ENCODE assay signal across 11 mouse cellular contexts in genomic region chr7:19751070-19751383, GRCm38 (mm10). TPM values are rescaled to one million over a fixed set of nuclear protein-coding genes. Genes with fewer than 3 reads are reported as not detected.
A peak's percentile ranks its signal among the peaks of the same experiment; 100 is the strongest.
DNase-seq lines count a peak whose midpoint lies in the region; ATAC-seq and TF ChIP-seq lines count a peak whose summit lies in the region.
"Had no signal": no experiment of that assay in that cellular context is flagged by ENCODE, and none has a peak within 500 bp of the region (broad histone marks: within the 10 kb centered on the region; RNA-seq: fewer than 3 reads in every experiment).

No protein-coding gene starts in this region.

- H3K9ac ChIP-seq in forebrain, embryonic 13.5 days = no peak overlapping the region
- no peak overlapping the region for H3K9ac ChIP-seq in forebrain, embryonic 12.5 days
- no peak overlapping the region for H3K9ac ChIP-seq in liver, adult 2 months (ENCODE audit: low read depth, low read length)
- H3K9ac ChIP-seq in liver, embryonic 12.5 days = no peak overlapping the region

- H3K4me1 ChIP-seq in forebrain, embryonic 13.5 days = peaks cover 32% of the 10 kb centered on the region
- peaks cover 33% of the 10 kb centered on the region for H3K4me1 ChIP-seq in forebrain, embryonic 12.5 days
- H3K4me1 ChIP-seq in liver, adult 2 months (ENCODE audit: control insufficient read depth, insufficient read depth, low read length) = peaks cover 16% of the 10 kb centered on the region
- H3K4me1 ChIP-seq in liver, embryonic 12.5 days = peaks cover 53% of the 10 kb centered on the region
- peaks cover 41% of the 10 kb centered on the region for H3K4me1 ChIP-seq in embryonic facial prominence, embryonic 10.5 days

- 64% methylated on average over 4 of the region's 4 CpGs for WGBS in forebrain, embryonic 13.5 days
- WGBS in forebrain, embryonic 12.5 days = 48% methylated on average over 4 of the region's 4 CpGs
- WGBS in liver, adult 2 months = 43% methylated on average over 4 of the region's 4 CpGs
- WGBS in liver, embryonic 12.5 days (ENCODE audit: insufficient replicate concordance) = 19% methylated on average over 4 of the region's 4 CpGs
- WGBS in embryonic facial prominence, embryonic 10.5 days = 65% methylated on average over 4 of the region's 4 CpGs

- H3K36me3 ChIP-seq in forebrain, embryonic 13.5 days (ENCODE audit: poor library complexity, severe bottlenecking) = no peaks in the 10 kb centered on the region
- H3K36me3 ChIP-seq in forebrain, embryonic 12.5 days (replicated peaks) = no peaks in the 10 kb centered on the region
- H3K36me3 ChIP-seq in liver, adult 2 months (ENCODE audit: control insufficient read depth, insufficient read depth, low read length) = no peaks in the 10 kb centered on the region
- no peaks in the 10 kb centered on the region for H3K36me3 ChIP-seq in liver, embryonic 12.5 days
- peaks cover 2% of the 10 kb centered on the region; the same call in 1 of the 2 replicates for H3K36me3 ChIP-seq in embryonic facial prominence, embryonic 10.5 days (replicated peaks)

- 0 out of 2 replicates have a peak overlapping the region, but pooled peaks have one; percentile 79 for H3K4me2 ChIP-seq in forebrain, embryonic 13.5 days
- no peak overlapping the region for H3K4me2 ChIP-seq in forebrain, embryonic 12.5 days
- H3K4me2 ChIP-seq in liver, embryonic 12.5 days = no peak overlapping the region

- no peak for ATAC-seq in forebrain, embryonic 13.5 days
- no peak for ATAC-seq in forebrain, embryonic 12.5 days (ENCODE audit: low FRiP score)
- ATAC-seq in liver, embryonic 12.5 days = no peak
- ATAC-seq in activated CD4-positive, CD25-positive, alpha-beta regulatory T cell, adult 4 months = no peak
- ATAC-seq in megakaryocyte-erythroid progenitor cell, adult 5-6 weeks (replicated peaks; ENCODE audit: low FRiP score, low TSS enrichment, poor library complexity, severe bottlenecking) = no peak

- no peaks in the 10 kb centered on the region; the same call in 1 of the 2 replicates for H3K27me3 ChIP-seq in forebrain, embryonic 13.5 days
- H3K27me3 ChIP-seq in forebrain, embryonic 12.5 days = no peaks in the 10 kb centered on the region
- H3K27me3 ChIP-seq in liver, adult 2 months (ENCODE audit: control insufficient read depth, insufficient read depth, low read length) = no peaks in the 10 kb centered on the region
- H3K27me3 ChIP-seq in liver, embryonic 12.5 days (replicated peaks) = peaks cover 10% of the 10 kb centered on the region
- H3K27me3 ChIP-seq in embryonic facial prominence, embryonic 10.5 days (replicated peaks; ENCODE audit: low read depth, poor library complexity, severe bottlenecking) = no peaks in the 10 kb centered on the region

- no peak overlapping the region for H3K27ac ChIP-seq in forebrain, embryonic 13.5 days
- no peak overlapping the region for H3K27ac ChIP-seq in forebrain, embryonic 12.5 days
- H3K27ac ChIP-seq in liver, adult 2 months (replicated peaks; ENCODE audit: insufficient read depth, low read depth, low read length) = peak overlapping the region; percentile 84
- H3K27ac ChIP-seq in liver, embryonic 12.5 days = no peak overlapping the region; the same call in 1 of the 2 replicates
- no peak overlapping the region; the same call in 1 of the 2 replicates for H3K27ac ChIP-seq in embryonic facial prominence, embryonic 10.5 days (replicated peaks)

- peaks cover 14% of the 10 kb centered on the region; the same call in 1 of the 2 replicates for H3K79me2 ChIP-seq in liver, adult 2 months (ENCODE audit: control insufficient read depth, insufficient read depth, low read length)

- H3K4me3 ChIP-seq in forebrain, embryonic 13.5 days = no peak overlapping the region
- no peak overlapping the region for H3K4me3 ChIP-seq in forebrain, embryonic 12.5 days (replicated peaks)
- no peak overlapping the region for H3K4me3 ChIP-seq in liver, adult 2 months (ENCODE audit: insufficient read depth, low read depth, low read length)
- no peak overlapping the region for H3K4me3 ChIP-seq in liver, embryonic 12.5 days
- H3K4me3 ChIP-seq in embryonic facial prominence, embryonic 10.5 days = peak overlapping the region; percentile 79; the same call in 1 of the 2 replicates

- no peak for TF ChIP-seq POLR2A in liver, adult 2 months (IDR thresholded peaks at IDR 0.05; ENCODE audit: extremely low read depth, insufficient read depth, low read length)

- TF ChIP-seq CTCF in liver, adult 2 months (IDR thresholded peaks at IDR 0.05; ENCODE audit: low read depth, low read length) = no peak

- DNase-seq in liver, adult 2 months (ENCODE audit: extremely low read depth, low read depth, low spot score) = peak; percentile 8
- DNase-seq in embryonic facial prominence, embryonic 10.5 days (ENCODE audit: low spot score) = no peak
- DNase-seq in lung, postnatal 14 days = peak; percentile 31
- DNase-seq: cerebellum, adult 11 months had no signal

- no peaks in the 10 kb centered on the region for H3K9me3 ChIP-seq in forebrain, embryonic 13.5 days (replicated peaks)
- H3K9me3 ChIP-seq in forebrain, embryonic 12.5 days = no peaks in the 10 kb centered on the region
- no peaks in the 10 kb centered on the region for H3K9me3 ChIP-seq in liver, embryonic 12.5 days (replicated peaks)
- no peaks in the 10 kb centered on the region for H3K9me3 ChIP-seq in embryonic facial prominence, embryonic 10.5 days

RNA-seq across cellular contexts. Expression of gene Nectin2, which starts 0.7 kb away (rescaled TPM):
- 34.6 and 38.0 TPM in 2 replicates for polyA plus RNA-seq in forebrain, embryonic 13.5 days (2015; fragmentation: Nextera tagmentation; extraction: Ambion mirVana)
- polyA plus RNA-seq in forebrain, embryonic 12.5 days (2016; fragmentation: Nextera tagmentation; extraction: Ambion mirVana) = 45.9 and 47.3 TPM in 2 replicates
- total RNA-seq in liver, adult 2 months (2014; rRNA removed) = 17.8 and 18.9 TPM in 2 replicates
- polyA plus RNA-seq in liver, adult 2 months (2012; rRNA removed) = 57.4 and 68.7 TPM in 2 replicates
- 31.9 and 34.4 TPM in 2 replicates for polyA plus RNA-seq in liver, embryonic 12.5 days (2016; fragmentation: Nextera tagmentation; extraction: Ambion mirVana)
- polyA plus RNA-seq in embryonic facial prominence, embryonic 10.5 days (2016; fragmentation: Nextera tagmentation; extraction: Ambion mirVana) = 110 TPM in 2 replicates
- polyA plus RNA-seq in activated CD4-positive, CD25-positive, alpha-beta regulatory T cell, adult 4 months (2017; shearing (Covaris generic)) = under 1 TPM in 1 of 2 experiments, not detected in 1; 0.56 TPM
- 2.2 and 6.0 TPM in 2 replicates for total RNA-seq in megakaryocyte-erythroid progenitor cell, adult 5-6 weeks (2014; fragmentation: Nextera tagmentation)
- total RNA-seq in megakaryocyte-erythroid progenitor cell, adult 5-6 weeks (2017) = 3.9 and 12.3 TPM in 2 replicates

RNA-seq across cellular contexts. Expression of gene Bcam, which starts 19.8 kb away (rescaled TPM):
- 4.4 and 5.7 TPM in 2 replicates for polyA plus RNA-seq in forebrain, embryonic 13.5 days (2015; fragmentation: Nextera tagmentation; extraction: Ambion mirVana)
- 8.9 and 10.9 TPM in 2 replicates for polyA plus RNA-seq in forebrain, embryonic 12.5 days (2016; fragmentation: Nextera tagmentation; extraction: Ambion mirVana)
- total RNA-seq in liver, adult 2 months (2014; rRNA removed) = 2.3 and 2.5 TPM in 2 replicates
- 4.8 and 5.4 TPM in 2 replicates for polyA plus RNA-seq in liver, adult 2 months (2012; rRNA removed)
- 11.1 and 11.3 TPM in 2 replicates for polyA plus RNA-seq in liver, embryonic 12.5 days (2016; fragmentation: Nextera tagmentation; extraction: Ambion mirVana)
- polyA plus RNA-seq in embryonic facial prominence, embryonic 10.5 days (2016; fragmentation: Nextera tagmentation; extraction: Ambion mirVana) = 68.3 and 79.4 TPM in 2 replicates
- polyA plus RNA-seq in activated CD4-positive, CD25-positive, alpha-beta regulatory T cell, adult 4 months (2017; shearing (Covaris generic)) = 1 to 10 TPM; 1.4 to 1.6 TPM
- 5.3 TPM in 1 of 2 replicates, not detected in the other for total RNA-seq in megakaryocyte-erythroid progenitor cell, adult 5-6 weeks (2014; fragmentation: Nextera tagmentation)
- total RNA-seq in megakaryocyte-erythroid progenitor cell, adult 5-6 weeks (2017) = 0.08 TPM in 1 of 2 replicates, not detected in the other

RNA-seq across cellular contexts. Expression of gene Tomm40, which starts 35.8 kb away (rescaled TPM):
- 112 and 118 TPM in 2 replicates for polyA plus RNA-seq in forebrain, embryonic 13.5 days (2015; fragmentation: Nextera tagmentation; extraction: Ambion mirVana)
- 136 and 149 TPM in 2 replicates for polyA plus RNA-seq in forebrain, embryonic 12.5 days (2016; fragmentation: Nextera tagmentation; extraction: Ambion mirVana)
- 22.3 and 26.9 TPM in 2 replicates for total RNA-seq in liver, adult 2 months (2014; rRNA removed)
- 48.7 and 56.2 TPM in 2 replicates for polyA plus RNA-seq in liver, adult 2 months (2012; rRNA removed)
- 188 and 207 TPM in 2 replicates for polyA plus RNA-seq in liver, embryonic 12.5 days (2016; fragmentation: Nextera tagmentation; extraction: Ambion mirVana)
- polyA plus RNA-seq in embryonic facial prominence, embryonic 10.5 days (2016; fragmentation: Nextera tagmentation; extraction: Ambion mirVana) = 216 and 221 TPM in 2 replicates
- polyA plus RNA-seq in activated CD4-positive, CD25-positive, alpha-beta regulatory T cell, adult 4 months (2017; shearing (Covaris generic)) = 10 to 100 TPM in 1 of 2 experiments, 1 to 10 TPM in 1; 5.7 to 11.7 TPM
- 111 and 140 TPM in 2 replicates for total RNA-seq in megakaryocyte-erythroid progenitor cell, adult 5-6 weeks (2014; fragmentation: Nextera tagmentation)
- 44.6 and 64.9 TPM in 2 replicates for total RNA-seq in megakaryocyte-erythroid progenitor cell, adult 5-6 weeks (2017)

RNA-seq across cellular contexts. Expression of gene Cblc, which starts 45.6 kb away (rescaled TPM):
- polyA plus RNA-seq in forebrain, embryonic 13.5 days (2015; fragmentation: Nextera tagmentation; extraction: Ambion mirVana) = not detected in 2 replicates
- 0.47 and 0.56 TPM in 2 replicates for polyA plus RNA-seq in forebrain, embryonic 12.5 days (2016; fragmentation: Nextera tagmentation; extraction: Ambion mirVana)
- total RNA-seq in liver, adult 2 months (2014; rRNA removed) = 17.4 and 17.8 TPM in 2 replicates
- 23.0 and 23.5 TPM in 2 replicates for polyA plus RNA-seq in liver, adult 2 months (2012; rRNA removed)
- 0.95 and 1.0 TPM in 2 replicates for polyA plus RNA-seq in liver, embryonic 12.5 days (2016; fragmentation: Nextera tagmentation; extraction: Ambion mirVana)
- polyA plus RNA-seq in embryonic facial prominence, embryonic 10.5 days (2016; fragmentation: Nextera tagmentation; extraction: Ambion mirVana) = 1.9 and 2.9 TPM in 2 replicates
- not detected for polyA plus RNA-seq in activated CD4-positive, CD25-positive, alpha-beta regulatory T cell, adult 4 months (2017; shearing (Covaris generic))
- total RNA-seq in megakaryocyte-erythroid progenitor cell, adult 5-6 weeks (2014; fragmentation: Nextera tagmentation) = not detected in 2 replicates
- not detected in 2 replicates for total RNA-seq in megakaryocyte-erythroid progenitor cell, adult 5-6 weeks (2017)
- total RNA-seq: left cerebral cortex, postnatal 10 days had no signal
- polyA plus RNA-seq: frontal cortex, adult 2 months had no signal

RNA-seq across cellular contexts. Expression of gene Apoe, which starts 52.0 kb away (rescaled TPM):
- 118 and 125 TPM in 2 replicates for polyA plus RNA-seq in forebrain, embryonic 13.5 days (2015; fragmentation: Nextera tagmentation; extraction: Ambion mirVana)
- 115 and 128 TPM in 2 replicates for polyA plus RNA-seq in forebrain, embryonic 12.5 days (2016; fragmentation: Nextera tagmentation; extraction: Ambion mirVana)
- 23,407 and 25,019 TPM in 2 replicates for total RNA-seq in liver, adult 2 months (2014; rRNA removed)
- 39,394 and 43,401 TPM in 2 replicates for polyA plus RNA-seq in liver, adult 2 months (2012; rRNA removed)
- 1,254 and 1,289 TPM in 2 replicates for polyA plus RNA-seq in liver, embryonic 12.5 days (2016; fragmentation: Nextera tagmentation; extraction: Ambion mirVana)
- 135 and 168 TPM in 2 replicates for polyA plus RNA-seq in embryonic facial prominence, embryonic 10.5 days (2016; fragmentation: Nextera tagmentation; extraction: Ambion mirVana)
- 10 to 100 TPM in 1 of 2 experiments, 1 to 10 TPM in 1; 4.1 to 16.0 TPM for polyA plus RNA-seq in activated CD4-positive, CD25-positive, alpha-beta regulatory T cell, adult 4 months (2017; shearing (Covaris generic))
- 113 and 140 TPM in 2 replicates for total RNA-seq in megakaryocyte-erythroid progenitor cell, adult 5-6 weeks (2014; fragmentation: Nextera tagmentation)
- 556 and 867 TPM in 2 replicates for total RNA-seq in megakaryocyte-erythroid progenitor cell, adult 5-6 weeks (2017)

Comparison
In these comparisons a context has a peak if more than half of its experiments do, and no peak if none do; other contexts are left out.
1. RNA of gene Nectin2, which starts 0.7 kb away (polyA plus RNA-seq): 110 TPM in embryonic facial prominence, embryonic 10.5 days, 57.4 to 68.7 TPM in liver, adult 2 months, 45.9 to 47.3 TPM in forebrain, embryonic 12.5 days, 34.6 to 38.0 TPM in forebrain, embryonic 13.5 days and 31.9 to 34.4 TPM in liver, embryonic 12.5 days; 0.56 TPM in activated CD4-positive, CD25-positive, alpha-beta regulatory T cell, adult 4 months; every median in the first group is over 10 times any median in the second.